Mouse (Mus musculus): ENCODE measurements at regions not wholly inside any gene's neighbourhood (a gene's known extent, or its start where the extent isn't known, plus 50 kb on each side); places are given as distances from the start of the nearest gene placed in this dataset.

GRCm38 (mm10) chr17:68916531-68916930 lies 90.1 kb downstream of the Tmem200c start:
- no peak for ATAC-seq (replicated peaks; ENCODE audit: extremely low read depth, insufficient read depth, low FRiP score)
- WGBS = 97% methylated on average over 2 of the region's 2 CpGs

GRCm38 (mm10) chr17:68918228-68918627 lies 91.8 kb downstream of the Tmem200c start:
- Histone ChIP-seq H3K4me2 (ENCODE audit: low read depth, low read length) (no peak overlapping the region), H3K27ac (ENCODE audit: low read length) (no peak overlapping the region), H3K36me3 (ENCODE audit: control insufficient read depth, insufficient read depth) (no peaks in the 10 kb centered on the region), H3K4me3 (ENCODE audit: low read length) (no peak overlapping the region), H3K9me3 (replicated peaks; ENCODE audit: control insufficient read depth, low read length) (no peaks in the 10 kb centered on the region), H3K27me3 (ENCODE audit: control insufficient read depth, insufficient read depth, low read length) (no peaks in the 10 kb centered on the region; the same call in 1 of the 2 replicates), H3K4me1 (ENCODE audit: control insufficient read depth, insufficient read depth, low read length) (no peaks in the 10 kb centered on the region), H3K9ac (ENCODE audit: low read length) (no peak overlapping the region)
- WGBS = 81% methylated on average over 5 of the region's 5 CpGs
- no peak for ATAC-seq (replicated peaks; ENCODE audit: extremely low read depth, insufficient read depth, low FRiP score)

More at GRCm38 (mm10) chr17:68916531-68916930, 90.1 kb downstream of the Tmem200c start:
- Histone ChIP-seq H3K4me2 (ENCODE audit: low read depth, low read length) (no peak overlapping the region), H3K4me3 (ENCODE audit: low read length) (no peak overlapping the region), H3K4me1 (ENCODE audit: control insufficient read depth, insufficient read depth, low read length) (no peaks in the 10 kb centered on the region), H3K27ac (ENCODE audit: low read length) (no peak overlapping the region), H3K9me3 (replicated peaks; ENCODE audit: control insufficient read depth, low read length) (no peaks in the 10 kb centered on the region), H3K9ac (ENCODE audit: low read length) (no peak overlapping the region), H3K36me3 (ENCODE audit: control insufficient read depth, insufficient read depth) (no peaks in the 10 kb centered on the region), H3K27me3 (ENCODE audit: control insufficient read depth, insufficient read depth, low read length) (no peaks in the 10 kb centered on the region; the same call in 1 of the 2 replicates)

- Histone ChIP-seq H3K4me2 (ENCODE audit: low read depth, low read length) (no peak overlapping the region), H3K36me3 (ENCODE audit: control insufficient read depth, insufficient read depth) (no peaks in the 10 kb centered on the region), H3K4me1 (ENCODE audit: control insufficient read depth, insufficient read depth, low read length) (peaks cover 5% of the 10 kb centered on the region; the same call in 1 of the 2 replicates), H3K9me3 (replicated peaks; ENCODE audit: control insufficient read depth, low read length) (no peaks in the 10 kb centered on the region), H3K27ac (ENCODE audit: low read length) (no peak overlapping the region), H3K4me3 (ENCODE audit: low read length) (no peak overlapping the region), H3K27me3 (ENCODE audit: control insufficient read depth, insufficient read depth, low read length) (no peaks in the 10 kb centered on the region), H3K9ac (ENCODE audit: low read length) (no peak overlapping the region)
- WGBS = 59% methylated on average over 5 of the region's 5 CpGs
- no peak for ATAC-seq (replicated peaks; ENCODE audit: extremely low read depth, insufficient read depth, low FRiP score)
Measured at GRCm38 (mm10) chr17:68923271-68923670, 96.8 kb downstream of the Tmem200c start.

- no peaks in the 10 kb centered on the region for H3K36me3 ChIP-seq (ENCODE audit: control insufficient read depth, insufficient read depth)
- no peaks in the 10 kb centered on the region for H3K27me3 ChIP-seq (ENCODE audit: control insufficient read depth, insufficient read depth, low read length)
- H3K27ac ChIP-seq (ENCODE audit: low read length) = no peak overlapping the region
- no peak overlapping the region for H3K9ac ChIP-seq (ENCODE audit: low read length)
- WGBS = 21% methylated on average over 6 of the region's 6 CpGs
- peak; percentile 78; the same call in 1 of the 2 replicates for ATAC-seq (replicated peaks; ENCODE audit: extremely low read depth, insufficient read depth, low FRiP score)
- H3K9me3 ChIP-seq (replicated peaks; ENCODE audit: control insufficient read depth, low read length) = no peaks in the 10 kb centered on the region
- no peak overlapping the region for H3K4me3 ChIP-seq (ENCODE audit: low read length)
- no peak overlapping the region for H3K4me2 ChIP-seq (ENCODE audit: low read depth, low read length)
- H3K4me1 ChIP-seq (ENCODE audit: control insufficient read depth, insufficient read depth, low read length) = peaks cover 5% of the 10 kb centered on the region; the same call in 1 of the 2 replicates
Measured at GRCm38 (mm10) chr17:68927418-68927817, 101.0 kb downstream of the Tmem200c start.

- H3K9ac ChIP-seq (ENCODE audit: low read length) = no peak overlapping the region
- peaks cover 5% of the 10 kb centered on the region; the same call in 1 of the 2 replicates for H3K4me1 ChIP-seq (ENCODE audit: control insufficient read depth, insufficient read depth, low read length)
- no peak overlapping the region for H3K4me2 ChIP-seq (ENCODE audit: low read depth, low read length)
- 56% methylated on average over 6 of the region's 6 CpGs for WGBS
- no peak for ATAC-seq (replicated peaks; ENCODE audit: extremely low read depth, insufficient read depth, low FRiP score)
- H3K27ac ChIP-seq (ENCODE audit: low read length) = no peak overlapping the region
- H3K27me3 ChIP-seq (ENCODE audit: control insufficient read depth, insufficient read depth, low read length) = no peaks in the 10 kb centered on the region
- H3K9me3 ChIP-seq (replicated peaks; ENCODE audit: control insufficient read depth, low read length) = no peaks in the 10 kb centered on the region
- H3K36me3 ChIP-seq (ENCODE audit: control insufficient read depth, insufficient read depth) = no peaks in the 10 kb centered on the region
- H3K4me3 ChIP-seq (ENCODE audit: low read length) = no peak overlapping the region
Measured at GRCm38 (mm10) chr17:68928691-68929090, 102.3 kb downstream of the Tmem200c start.

- no peak for ATAC-seq (replicated peaks; ENCODE audit: extremely low read depth, insufficient read depth, low FRiP score)
- H3K4me2 ChIP-seq (ENCODE audit: low read depth, low read length) = no peak overlapping the region
- no peak overlapping the region for H3K9ac ChIP-seq (ENCODE audit: low read length)
- no peak overlapping the region for H3K27ac ChIP-seq (ENCODE audit: low read length)
- H3K9me3 ChIP-seq (replicated peaks; ENCODE audit: control insufficient read depth, low read length) = no peaks in the 10 kb centered on the region
- 83% methylated on average over 7 of the region's 7 CpGs for WGBS
- no peaks in the 10 kb centered on the region for H3K4me1 ChIP-seq (ENCODE audit: control insufficient read depth, insufficient read depth, low read length)
- H3K27me3 ChIP-seq (ENCODE audit: control insufficient read depth, insufficient read depth, low read length) = no peaks in the 10 kb centered on the region
- H3K4me3 ChIP-seq (ENCODE audit: low read length) = no peak overlapping the region
- H3K36me3 ChIP-seq (ENCODE audit: control insufficient read depth, insufficient read depth) = no peaks in the 10 kb centered on the region
Measured at GRCm38 (mm10) chr17:68933265-68933664, 106.8 kb downstream of the Tmem200c start.

- Histone ChIP-seq H3K9me3 (replicated peaks; ENCODE audit: control insufficient read depth, low read length) (no peaks in the 10 kb centered on the region), H3K4me2 (ENCODE audit: low read depth, low read length) (no peak overlapping the region), H3K4me3 (ENCODE audit: low read length) (no peak overlapping the region), H3K27me3 (ENCODE audit: control insufficient read depth, insufficient read depth, low read length) (no peaks in the 10 kb centered on the region), H3K36me3 (ENCODE audit: control insufficient read depth, insufficient read depth) (no peaks in the 10 kb centered on the region), H3K9ac (ENCODE audit: low read length) (no peak overlapping the region), H3K27ac (ENCODE audit: low read length) (no peak overlapping the region), H3K4me1 (ENCODE audit: control insufficient read depth, insufficient read depth, low read length) (no peaks in the 10 kb centered on the region)
- no peak for ATAC-seq (replicated peaks; ENCODE audit: extremely low read depth, insufficient read depth, low FRiP score)
- WGBS = 83% methylated on average over 10 of the region's 10 CpGs
Measured at GRCm38 (mm10) chr17:68934066-68934465, 107.6 kb downstream of the Tmem200c start.

GRCm38 (mm10) chr17:68936016-68936415 lies 109.6 kb downstream of the Tmem200c start:
- H3K4me3 ChIP-seq (ENCODE audit: low read length) = no peak overlapping the region
- ATAC-seq (replicated peaks; ENCODE audit: extremely low read depth, insufficient read depth, low FRiP score) = no peak
- no peak overlapping the region for H3K4me2 ChIP-seq (ENCODE audit: low read depth, low read length)
- no peak overlapping the region for H3K27ac ChIP-seq (ENCODE audit: low read length)
- H3K9me3 ChIP-seq (replicated peaks; ENCODE audit: control insufficient read depth, low read length) = no peaks in the 10 kb centered on the region
- 70% methylated on average over 4 of the region's 4 CpGs for WGBS
- no peaks in the 10 kb centered on the region for H3K4me1 ChIP-seq (ENCODE audit: control insufficient read depth, insufficient read depth, low read length)
- H3K36me3 ChIP-seq (ENCODE audit: control insufficient read depth, insufficient read depth) = no peaks in the 10 kb centered on the region
- no peaks in the 10 kb centered on the region for H3K27me3 ChIP-seq (ENCODE audit: control insufficient read depth, insufficient read depth, low read length)
- H3K9ac ChIP-seq (ENCODE audit: low read length) = no peak overlapping the region

GRCm38 (mm10) chr17:68956275-68956674 lies 119.2 kb upstream of the Epb41l3 start:
- no peak overlapping the region for H3K9ac ChIP-seq (ENCODE audit: low read length)

More at GRCm38 (mm10) chr17:68956275-68956674, 119.2 kb upstream of the Epb41l3 start:
- H3K4me3 ChIP-seq (ENCODE audit: low read length) = no peak overlapping the region
- H3K27me3 ChIP-seq (ENCODE audit: control insufficient read depth, insufficient read depth, low read length) = no peaks in the 10 kb centered on the region
- H3K36me3 ChIP-seq (ENCODE audit: control insufficient read depth, insufficient read depth) = no peaks in the 10 kb centered on the region
- 0 out of 2 replicates have a peak, but pooled peaks cover 5% of the 10 kb centered on the region for H3K4me1 ChIP-seq (ENCODE audit: control insufficient read depth, insufficient read depth, low read length)
- no peaks in the 10 kb centered on the region for H3K9me3 ChIP-seq (replicated peaks; ENCODE audit: control insufficient read depth, low read length)
- H3K27ac ChIP-seq (ENCODE audit: low read length) = no peak overlapping the region
- no peak overlapping the region for H3K4me2 ChIP-seq (ENCODE audit: low read depth, low read length)
- ATAC-seq (replicated peaks; ENCODE audit: extremely low read depth, insufficient read depth, low FRiP score) = no peak
- WGBS = 92% methylated on average over 2 of the region's 2 CpGs

All from heart, embryonic 16.5 days (tissue).